Comparison of ENCODE assay signal across 11 mouse cellular contexts in genomic region chr11:62455193-62455592, GRCm38 (mm10). TPM values are rescaled to one million over a fixed set of nuclear protein-coding genes. Genes with fewer than 3 reads are reported as not detected.
DNase-seq lines count a peak whose midpoint lies in the region; ATAC-seq and TF ChIP-seq lines count a peak whose summit lies in the region.
"Had no signal": no experiment of that assay in that cellular context is flagged by ENCODE, and none has a peak within 500 bp of the region (broad histone marks: within the 10 kb centered on the region; RNA-seq: fewer than 3 reads in every experiment).

No protein-coding gene starts in this region.

- WGBS in heart, embryonic 16.5 days = 21% methylated on average over 1 of the region's 1 CpGs
- WGBS in forebrain, embryonic 14.5 days = 77% methylated on average over 1 of the region's 1 CpGs
- WGBS in liver, postnatal 0 days (ENCODE audit: insufficient replicate concordance) = 29% methylated on average over 1 of the region's 1 CpGs

- no peak for DNase-seq in heart, adult 8-10 months (ENCODE audit: low spot score)
- peak; percentile 26 for DNase-seq in 416B (ENCODE audit: low read depth)
- no peak for DNase-seq in forebrain, embryonic 14.5 days (ENCODE audit: low spot score)
- DNase-seq in liver, postnatal 0 days = no peak
- no peak for DNase-seq in cerebellum, adult 11 months
- DNase-seq in ovary, postnatal 10 days (ENCODE audit: low spot score) = no peak
- DNase-seq in frontal cortex, postnatal 25 days (ENCODE audit: low spot score in 2 of 2) = no peak
- DNase-seq: adrenal gland, adult 8-10 months; cerebellum, adult 2 months; thymus, postnatal 25 days had no signal

- ATAC-seq in heart, embryonic 16.5 days (replicated peaks; ENCODE audit: extremely low read depth, insufficient read depth, low FRiP score) = no peak
- ATAC-seq in forebrain, embryonic 14.5 days = no peak
- no peak for ATAC-seq in liver, postnatal 0 days

- peak overlapping the region; percentile 72; the same call in 1 of the 2 replicates for H3K4me2 ChIP-seq in heart, embryonic 16.5 days (ENCODE audit: low read depth, low read length)
- peak overlapping the region; percentile 83 for H3K4me2 ChIP-seq in forebrain, embryonic 14.5 days (ENCODE audit: low read length)
- peak overlapping the region; percentile 92 for H3K4me2 ChIP-seq in liver, postnatal 0 days (ENCODE audit: low read depth, low read length)

- H3K27me3 ChIP-seq in heart, embryonic 16.5 days (ENCODE audit: control insufficient read depth, insufficient read depth, low read length) = no peaks in the 10 kb centered on the region
- no peaks in the 10 kb centered on the region for H3K27me3 ChIP-seq in forebrain, embryonic 14.5 days (replicated peaks; ENCODE audit: control insufficient read depth, insufficient read depth, low read length)
- H3K27me3 ChIP-seq in liver, postnatal 0 days (ENCODE audit: insufficient read depth, low read length) = no peaks in the 10 kb centered on the region

- no peak for TF ChIP-seq EP300 in liver, postnatal 0 days (IDR thresholded peaks at IDR 0.05; ENCODE audit: low read depth)

- H3K4me1 ChIP-seq in heart, embryonic 16.5 days (ENCODE audit: control insufficient read depth, insufficient read depth, low read length) = peaks cover 12% of the 10 kb centered on the region
- H3K4me1 ChIP-seq in forebrain, embryonic 14.5 days (ENCODE audit: control insufficient read depth, insufficient read depth, low read length) = peaks cover 7% of the 10 kb centered on the region; the same call in 1 of the 2 replicates
- peaks cover 13% of the 10 kb centered on the region for H3K4me1 ChIP-seq in liver, postnatal 0 days (ENCODE audit: insufficient read depth)

- H3K9ac ChIP-seq in heart, embryonic 16.5 days (ENCODE audit: low read length) = peak overlapping the region; percentile 49; the same call in 1 of the 2 replicates
- H3K9ac ChIP-seq in forebrain, embryonic 14.5 days (ENCODE audit: low read length) = no peak overlapping the region
- no peak overlapping the region for H3K9ac ChIP-seq in liver, postnatal 0 days (replicated peaks)

- no peaks in the 10 kb centered on the region for H3K9me3 ChIP-seq in heart, embryonic 16.5 days (replicated peaks; ENCODE audit: control insufficient read depth, low read length)
- H3K9me3 ChIP-seq in forebrain, embryonic 14.5 days (replicated peaks; ENCODE audit: control insufficient read depth, low read length) = no peaks in the 10 kb centered on the region
- no peaks in the 10 kb centered on the region for H3K9me3 ChIP-seq in liver, postnatal 0 days (ENCODE audit: low read length)

- no peak overlapping the region for H3K4me3 ChIP-seq in heart, embryonic 16.5 days (ENCODE audit: low read length)
- no peak overlapping the region for H3K4me3 ChIP-seq in forebrain, embryonic 14.5 days (ENCODE audit: low read depth, low read length)
- H3K4me3 ChIP-seq in liver, postnatal 0 days (ENCODE audit: low read depth, low read length) = 0 out of 2 replicates have a peak overlapping the region, but pooled peaks have one; percentile 87

- TF ChIP-seq CTCF in liver, postnatal 0 days (IDR thresholded peaks at IDR 0.05; ENCODE audit: low read depth) = no peak

- H3K27ac ChIP-seq in heart, embryonic 16.5 days (ENCODE audit: low read length) = no peak overlapping the region
- H3K27ac ChIP-seq in forebrain, embryonic 14.5 days (ENCODE audit: low read depth, low read length) = no peak overlapping the region
- no peak overlapping the region for H3K27ac ChIP-seq in liver, postnatal 0 days (ENCODE audit: low read depth)

- H3K36me3 ChIP-seq in heart, embryonic 16.5 days (ENCODE audit: control insufficient read depth, insufficient read depth) = no peaks in the 10 kb centered on the region
- 0 out of 2 replicates have a peak, but pooled peaks cover 3% of the 10 kb centered on the region for H3K36me3 ChIP-seq in forebrain, embryonic 14.5 days (ENCODE audit: control insufficient read depth, insufficient read depth, low read length)
- 0 out of 2 replicates have a peak, but pooled peaks cover 6% of the 10 kb centered on the region for H3K36me3 ChIP-seq in liver, postnatal 0 days (replicated peaks; ENCODE audit: insufficient read depth, low read length)

RNA-seq across cellular contexts. Expression of gene Pigl, which starts 3.1 kb away (rescaled TPM):
- polyA plus RNA-seq in heart, embryonic 16.5 days (2015; fragmentation: Nextera tagmentation; extraction: Ambion mirVana) = 6.3 and 7.2 TPM in 2 replicates
- total RNA-seq in heart, adult 8-10 months (2022) = 1 to 10 TPM; 3.1 to 3.8 (median 3.3) TPM
- 5.7 TPM in 2 replicates for polyA plus RNA-seq in forebrain, embryonic 14.5 days (2014; fragmentation: Nextera tagmentation; extraction: Ambion mirVana)
- polyA plus RNA-seq in liver, postnatal 0 days (2015; fragmentation: Nextera tagmentation; extraction: Ambion mirVana) = 2.6 and 2.7 TPM in 2 replicates

RNA-seq across cellular contexts. Expression of gene Ncor1, which starts 3.1 kb away (rescaled TPM):
- 72.0 and 106 TPM in 2 replicates for polyA plus RNA-seq in heart, embryonic 16.5 days (2015; fragmentation: Nextera tagmentation; extraction: Ambion mirVana)
- 100 to 1,000 TPM; 125 to 148 (median 138) TPM for total RNA-seq in heart, adult 8-10 months (2022)
- 92.3 and 134 TPM in 2 replicates for polyA plus RNA-seq in forebrain, embryonic 14.5 days (2014; fragmentation: Nextera tagmentation; extraction: Ambion mirVana)
- polyA plus RNA-seq in liver, postnatal 0 days (2015; fragmentation: Nextera tagmentation; extraction: Ambion mirVana) = 48.1 and 52.0 TPM in 2 replicates
